Mouse (Mus musculus): ENCODE results near the gene Yeats2. TPM values are rescaled to one million over a fixed set of nuclear protein-coding genes. Genes with fewer than 3 reads are reported as not detected.

The Yeats2 gene
- polyA plus RNA-seq, 1 experiment = 6.4 TPM

DNA sequence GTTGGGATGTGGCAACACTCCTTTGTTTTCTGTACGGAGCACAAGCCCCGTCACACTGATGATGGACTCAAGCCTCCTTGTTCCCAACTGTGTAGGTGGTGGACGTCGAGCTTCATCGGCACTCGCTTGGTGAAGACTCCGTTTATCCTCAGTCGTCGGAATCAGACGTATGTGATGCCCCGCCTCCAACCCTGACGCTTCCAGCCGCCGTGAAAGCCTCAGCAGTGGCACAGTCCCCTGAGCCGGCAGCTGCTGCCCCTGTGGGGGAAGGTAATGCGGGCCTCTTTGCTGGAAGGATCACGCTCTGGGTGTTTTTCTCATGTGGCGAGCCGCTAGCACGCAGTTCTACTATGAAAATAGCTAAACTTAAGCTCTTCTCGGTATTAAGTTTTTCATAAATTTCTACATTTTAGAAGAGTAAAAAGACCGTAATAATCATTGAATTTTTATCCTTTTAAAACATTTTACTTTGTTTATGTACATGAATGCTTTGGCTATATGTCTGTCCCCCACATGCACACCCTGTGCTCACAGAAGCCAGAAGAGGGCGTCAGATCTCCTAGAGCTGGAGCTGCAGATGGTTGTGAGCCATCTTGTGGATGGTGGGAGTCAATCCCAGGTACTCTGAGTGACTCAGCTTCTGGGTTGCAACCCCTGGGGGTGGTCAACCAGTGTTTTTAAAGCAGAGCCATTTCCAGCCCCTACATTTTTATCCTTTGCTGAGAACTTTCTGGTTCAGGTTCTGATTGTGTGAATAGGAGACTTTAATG is 38.7 kb downstream of the Yeats2 start:
- H3K79me2 ChIP-seq (ENCODE audit: control insufficient read depth, insufficient read depth) = no peaks in the 10 kb centered on the region
- no peak overlapping the region for H3K4me2 ChIP-seq (ENCODE audit: low read depth)
- H3K27me3 ChIP-seq (ENCODE audit: control insufficient read depth, insufficient read depth, insufficient read length) = no peaks in the 10 kb centered on the region
- no peaks in the 10 kb centered on the region for H3K36me3 ChIP-seq (ENCODE audit: control insufficient read depth, insufficient read depth)
- H3K4me3 ChIP-seq = no peak overlapping the region
- no peak overlapping the region for H3ac ChIP-seq (ENCODE audit: control insufficient read depth, insufficient read length)
- TF ChIP-seq USF1 (IDR thresholded peaks at IDR 0.05; ENCODE audit: low read depth) = no peak
- TF ChIP-seq REST (IDR thresholded peaks at IDR 0.05; ENCODE audit: insufficient read depth, insufficient read length) = no peak
- TF ChIP-seq TCF3 (IDR thresholded peaks at IDR 0.05; ENCODE audit: insufficient read length, low read depth) = no peak
- no peak for TF ChIP-seq POLR2A (IDR thresholded peaks at IDR 0.05; ENCODE audit: insufficient read length, low read depth)
- TF ChIP-seq SRF (IDR thresholded peaks at IDR 0.05; ENCODE audit: control insufficient read depth, insufficient read length, low read depth) = no peak
- no peak for TF ChIP-seq TCF12 (IDR thresholded peaks at IDR 0.05; ENCODE audit: insufficient read depth, poor library complexity, severe bottlenecking)
- no peak for TF ChIP-seq MYOD1 (IDR thresholded peaks at IDR 0.05; ENCODE audit: control insufficient read depth in 1 of 3, insufficient read length in 2 of 3, low read depth in 2 of 3)
- TF ChIP-seq MAX (IDR thresholded peaks at IDR 0.05; ENCODE audit: low read depth) = no peak
- no peak for TF ChIP-seq CEBPB (IDR thresholded peaks at IDR 0.05; ENCODE audit: insufficient read depth, poor library complexity, severe bottlenecking)
- TF ChIP-seq MYOG (IDR thresholded peaks at IDR 0.05; ENCODE audit: control insufficient read depth in 1 of 3, insufficient read depth in 1 of 3, insufficient read length in 2 of 3, low read depth in 2 of 3) = no peak
- no peak for TF ChIP-seq E2F4 (IDR thresholded peaks at IDR 0.05; ENCODE audit: insufficient read depth)
- no peak for TF ChIP-seq POLR2AphosphoS2 (IDR thresholded peaks at IDR 0.05; ENCODE audit: insufficient read length, low read depth)

DNA sequence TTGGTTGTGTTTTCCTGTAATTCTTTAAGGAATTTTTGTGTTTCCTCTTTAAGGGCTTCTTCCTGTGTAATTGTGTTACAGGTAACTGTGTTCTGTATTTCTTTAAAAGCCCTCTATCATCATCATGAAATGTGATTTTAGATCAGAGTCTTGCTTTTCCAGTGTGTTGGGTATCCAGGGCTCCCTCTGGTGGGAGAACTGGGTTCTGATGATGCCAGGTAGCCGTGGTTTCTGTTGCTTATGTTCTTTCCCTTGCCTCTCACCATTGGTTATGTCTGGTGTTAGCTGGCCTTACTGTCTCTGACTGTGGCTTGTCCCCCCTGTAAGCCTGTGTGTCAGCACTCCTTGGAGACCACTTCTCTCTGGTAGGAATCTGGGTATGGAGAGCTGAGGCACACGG is 44.5 kb downstream of the Yeats2 start:
- Histone ChIP-seq H3ac (ENCODE audit: control insufficient read depth, insufficient read length) (no peak overlapping the region), H3K36me3 (ENCODE audit: control insufficient read depth, insufficient read depth) (peaks cover 37% of the 10 kb centered on the region), H3K27me3 (ENCODE audit: control insufficient read depth, insufficient read depth, insufficient read length) (no peaks in the 10 kb centered on the region), H3K79me2 (ENCODE audit: control insufficient read depth, insufficient read depth) (no peaks in the 10 kb centered on the region), H3K4me2 (ENCODE audit: low read depth) (no peak overlapping the region), H3K4me3 (no peak overlapping the region)
- TF ChIP-seq MAX (IDR thresholded peaks at IDR 0.05; ENCODE audit: low read depth) (no peak), POLR2A (IDR thresholded peaks at IDR 0.05; ENCODE audit: insufficient read length, low read depth) (no peak), E2F4 (IDR thresholded peaks at IDR 0.05; ENCODE audit: insufficient read depth) (no peak), REST (IDR thresholded peaks at IDR 0.05; ENCODE audit: insufficient read depth, insufficient read length) (no peak)

DNA sequence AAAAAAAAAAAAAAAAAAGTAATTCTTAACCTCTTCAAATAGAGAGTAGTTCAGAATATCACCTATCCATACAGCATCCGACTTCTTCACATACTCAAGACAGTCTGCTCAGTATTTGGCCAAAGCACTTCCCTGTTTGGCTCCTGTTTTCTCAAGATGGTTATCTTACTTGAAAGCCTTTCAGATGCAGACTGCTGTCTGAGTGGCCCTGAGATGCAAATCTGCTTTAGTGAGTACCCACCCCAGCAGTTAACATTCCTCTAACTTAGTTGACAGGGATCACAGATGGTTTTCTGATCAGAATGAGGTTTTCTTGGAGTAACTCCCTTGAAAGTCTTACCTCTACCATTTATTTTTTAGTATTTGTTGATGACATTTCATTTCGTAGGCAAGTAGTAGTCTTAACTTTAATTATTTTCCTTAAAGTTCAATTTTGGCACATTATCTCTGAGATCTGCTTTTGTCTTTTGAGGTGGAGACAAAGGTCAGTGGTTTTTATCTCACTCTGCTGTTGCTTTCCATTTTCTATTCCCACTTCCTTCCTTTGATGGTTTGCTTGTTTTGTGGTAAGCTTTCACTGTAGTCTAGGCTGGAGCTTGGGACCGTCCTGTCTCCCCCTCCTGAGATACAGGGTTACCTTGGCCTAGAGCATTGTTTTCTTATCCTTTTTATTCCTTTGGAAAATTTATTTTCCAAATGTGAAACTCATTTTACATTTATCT is 50.5 kb downstream of the Yeats2 start:
- no peaks in the 10 kb centered on the region for H3K79me2 ChIP-seq (ENCODE audit: control insufficient read depth, insufficient read depth)
- H3K27me3 ChIP-seq (ENCODE audit: control insufficient read depth, insufficient read depth, insufficient read length) = no peaks in the 10 kb centered on the region
- no peak overlapping the region for H3K4me3 ChIP-seq
- no peak overlapping the region for H3K4me2 ChIP-seq (ENCODE audit: low read depth)
- peaks cover 36% of the 10 kb centered on the region for H3K36me3 ChIP-seq (ENCODE audit: control insufficient read depth, insufficient read depth)
- no peak overlapping the region for H3ac ChIP-seq (ENCODE audit: control insufficient read depth, insufficient read length)
- TF ChIP-seq POLR2AphosphoS2 (IDR thresholded peaks at IDR 0.05; ENCODE audit: insufficient read length, low read depth) (no peak), POLR2A (IDR thresholded peaks at IDR 0.05; ENCODE audit: insufficient read length, low read depth) (no peak), CEBPB (IDR thresholded peaks at IDR 0.05; ENCODE audit: insufficient read depth, poor library complexity, severe bottlenecking) (no peak), REST (IDR thresholded peaks at IDR 0.05; ENCODE audit: insufficient read depth, insufficient read length) (no peak), TCF3 (IDR thresholded peaks at IDR 0.05; ENCODE audit: insufficient read length, low read depth) (no peak), MYOD1 (IDR thresholded peaks at IDR 0.05; ENCODE audit: control insufficient read depth in 1 of 3, insufficient read length in 2 of 3, low read depth in 2 of 3) (no peak), E2F4 (IDR thresholded peaks at IDR 0.05; ENCODE audit: insufficient read depth) (no peak), SRF (IDR thresholded peaks at IDR 0.05; ENCODE audit: control insufficient read depth, insufficient read length, low read depth) (no peak), MAX (IDR thresholded peaks at IDR 0.05; ENCODE audit: low read depth) (no peak), USF1 (IDR thresholded peaks at IDR 0.05; ENCODE audit: low read depth) (no peak), TCF12 (IDR thresholded peaks at IDR 0.05; ENCODE audit: insufficient read depth, poor library complexity, severe bottlenecking) (no peak), MYOG (IDR thresholded peaks at IDR 0.05; ENCODE audit: control insufficient read depth in 1 of 3, insufficient read depth in 1 of 3, insufficient read length in 2 of 3, low read depth in 2 of 3) (no peak)

DNA sequence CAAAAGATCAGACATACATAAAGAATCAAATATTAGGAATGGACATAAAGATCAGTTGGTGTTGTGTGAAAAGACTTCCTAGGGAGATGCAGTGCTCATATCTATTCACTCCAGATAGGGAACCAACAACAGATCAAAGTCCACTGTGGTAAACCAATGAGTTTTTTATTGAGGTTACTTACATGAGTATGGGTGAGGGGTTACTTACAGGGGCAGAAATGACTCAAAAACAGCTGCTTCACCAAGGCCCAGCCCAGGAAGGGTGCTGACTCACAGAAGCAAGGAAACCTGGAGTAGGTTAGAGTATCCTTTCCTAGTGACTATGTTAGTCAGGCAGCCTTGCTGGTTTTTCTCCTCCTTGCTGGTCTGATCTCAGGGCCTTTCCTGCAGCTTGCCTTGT is 51.2 kb downstream of the Yeats2 start:
- Histone ChIP-seq H3K79me2 (ENCODE audit: control insufficient read depth, insufficient read depth) (no peaks in the 10 kb centered on the region), H3ac (ENCODE audit: control insufficient read depth, insufficient read length) (no peak overlapping the region), H3K27me3 (ENCODE audit: control insufficient read depth, insufficient read depth, insufficient read length) (no peaks in the 10 kb centered on the region), H3K36me3 (ENCODE audit: control insufficient read depth, insufficient read depth) (peaks cover 31% of the 10 kb centered on the region), H3K4me2 (ENCODE audit: low read depth) (no peak overlapping the region), H3K4me3 (no peak overlapping the region)
- TF ChIP-seq MYOG (IDR thresholded peaks at IDR 0.05; ENCODE audit: control insufficient read depth in 1 of 3, insufficient read depth in 1 of 3, insufficient read length in 2 of 3, low read depth in 2 of 3) = no peak

- Histone ChIP-seq H3K4me3 (no peak overlapping the region), H3K79me2 (ENCODE audit: control insufficient read depth, insufficient read depth) (no peaks in the 10 kb centered on the region), H3K36me3 (ENCODE audit: control insufficient read depth, insufficient read depth) (peaks cover 24% of the 10 kb centered on the region), H3ac (ENCODE audit: control insufficient read depth, insufficient read length) (no peak overlapping the region), H3K27me3 (ENCODE audit: control insufficient read depth, insufficient read depth, insufficient read length) (no peaks in the 10 kb centered on the region), H3K4me2 (ENCODE audit: low read depth) (no peak overlapping the region)
- TF ChIP-seq REST (IDR thresholded peaks at IDR 0.05; ENCODE audit: insufficient read depth, insufficient read length) = no peak
- peak in 1 of 3 experiments; percentile 5 for TF ChIP-seq MYOD1 (IDR thresholded peaks at IDR 0.05; ENCODE audit: control insufficient read depth in 1 of 3, insufficient read length in 2 of 3, low read depth in 2 of 3)
Observed at GRCm38 (mm10) chr16:20195546-20195945, 54.7 kb downstream of the Yeats2 start.
